Mouse (Mus musculus) cerebellum, adult 2 months (tissue): ENCODE measurements around the gene Hist1h2bn. TPM values are rescaled to one million over a fixed set of nuclear protein-coding genes. Genes with fewer than 3 reads are reported as not detected.
"Not testable (repeated sequence)": the region's sequence is repeated elsewhere in the genome, so short reads cannot be mapped to it uniquely, and the experiment has no call there.

Experiments
- DNase-seq, 2 experiments: peaks; one replicate each; pipeline ENCODE4 v3.0.0; 2021
- H3K27ac ChIP-seq: fragments of 200-500 bp; 2 replicates; pipeline ENCODE4 v1.5.1; 2012; ENCODE audit warnings: low read length, control low read depth, inconsistent platforms; ENCODE audit not compliant: insufficient read depth
- H3K27me3 ChIP-seq: fragments of 200-500 bp; 2 replicates; pipeline ENCODE4 v1.6.1; 2012; ENCODE audit warnings: inconsistent platforms, mild to moderate bottlenecking, low read length, moderate library complexity; ENCODE audit not compliant: control insufficient read depth, insufficient read depth
- H3K4me1 ChIP-seq: fragments of 200-500 bp; 2 replicates; pipeline ENCODE4 v1.6.1; 2011; ENCODE audit warnings: low read length; ENCODE audit not compliant: control insufficient read depth, insufficient read depth
- H3K4me3 ChIP-seq: fragments of 200-500 bp; replicated peaks from 2 replicates; pipeline ENCODE3; 2011; ENCODE audit warnings: mild to moderate bottlenecking, low read depth, low read length, control low read depth; ENCODE audit not compliant: insufficient read depth
- CTCF ChIP-seq: fragments of 200-500 bp; IDR thresholded peaks from 2 replicates; pipeline ENCODE4 v1.5.1; 2011; ENCODE audit warnings: low read depth, mild to moderate bottlenecking, control low read depth, low read length, moderate library complexity, borderline replicate concordance; ENCODE audit not compliant: insufficient read depth
- POLR2A ChIP-seq: fragments of 200-500 bp; IDR thresholded peaks from 2 replicates; pipeline ENCODE4 v1.6.1; 2011; ENCODE audit warnings: low read length, control low read depth, borderline replicate concordance; ENCODE audit not compliant: insufficient read depth
- WGBS: fragments of 180-500 bp; shearing (Covaris S2); methylation state at CpG from one replicate; pipeline ENCODE4 v1.1.7; 2018; 5-methylcytosine and 5-hydroxymethylcytosine counted together
- polyA plus RNA-seq: library from polyadenylated mRNA; depleted of rRNA; stranded (reverse); fragments of >200 nt; gene quantifications from 2 replicates; pipeline ENCODE4 v1.2.3, GENCODE M21; 2012; rRNA removed

Gene Hist1h2bn
- 1.2 and 2.6 TPM in 2 replicates for polyA plus RNA-seq

DNA sequence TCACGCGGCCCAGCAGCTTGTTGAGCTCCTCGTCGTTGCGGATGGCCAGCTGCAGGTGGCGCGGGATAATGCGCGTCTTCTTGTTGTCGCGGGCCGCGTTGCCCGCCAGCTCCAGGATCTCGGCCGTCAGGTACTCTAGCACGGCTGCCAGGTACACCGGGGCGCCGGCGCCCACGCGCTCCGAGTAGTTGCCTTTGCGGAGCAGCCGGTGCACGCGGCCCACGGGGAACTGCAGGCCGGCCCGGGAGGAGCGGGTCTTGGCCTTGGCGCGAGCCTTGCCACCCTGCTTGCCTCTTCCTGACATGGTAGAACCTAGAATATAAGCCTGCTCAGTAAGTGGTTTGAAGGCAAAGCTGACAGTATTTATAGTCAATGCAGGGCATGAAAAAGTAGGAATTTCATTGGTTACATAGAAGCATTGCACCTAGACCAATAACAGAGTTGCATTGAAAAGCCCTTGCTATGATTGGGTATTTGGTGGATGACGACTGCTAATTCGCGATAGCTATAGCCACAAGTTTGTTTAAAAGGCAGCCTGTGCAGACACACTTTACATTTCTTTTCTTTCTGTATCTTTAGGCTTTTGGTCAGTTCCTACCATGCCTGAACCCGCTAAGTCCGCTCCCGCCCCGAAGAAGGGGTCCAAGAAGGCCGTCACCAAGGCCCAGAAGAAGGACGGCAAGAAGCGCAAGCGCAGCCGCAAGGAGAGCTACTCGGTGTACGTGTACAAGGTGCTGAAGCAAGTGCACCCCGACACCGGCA lies at the start of gene Hist1h2bn, which contains the start of gene Hist1h2ak:
Gene Hist1h2bn, plus strand, starts transcription at position 600 of the 762 bp plus-strand sequence.
Gene Hist1h2ak, minus strand, starts transcription at position 304 of the 762 bp plus-strand sequence.
- WGBS: under 1% methylated on average over 47 of the region's 50 CpGs
- H3K4me1 ChIP-seq, H3K27me3 ChIP-seq: not testable (repeated sequence)
- TF ChIP-seq POLR2A: 0 out of 2 replicates have a peak, but pooled peaks have one; percentile 39
- peak; percentile 76 to 91 for DNase-seq
- Histone ChIP-seq H3K27ac (peak within 1 kb of the TSS; percentile 57), H3K4me3 (peak within 1 kb of the TSS; percentile 86)

DNA sequence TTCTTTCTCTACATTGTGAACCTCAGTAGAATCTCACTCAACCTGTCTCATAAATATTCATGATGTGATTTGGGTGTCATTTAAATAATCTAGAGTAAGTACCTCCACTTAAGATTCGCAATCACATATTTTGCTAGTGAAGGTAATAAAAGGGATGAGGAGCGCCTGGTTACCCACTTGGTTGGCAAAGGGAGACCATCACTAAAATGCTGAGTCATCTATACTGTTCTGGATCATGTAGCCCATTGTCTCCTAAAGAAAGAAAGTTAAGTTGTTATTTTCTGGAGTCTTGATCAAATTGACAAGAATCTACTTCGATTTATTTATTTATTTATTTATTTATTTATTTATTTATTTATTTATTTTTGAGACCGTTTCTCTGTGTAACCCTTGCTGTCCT lies 47.3 kb upstream of the Hist1h2bn start:
- Histone ChIP-seq H3K4me1 (no peaks in the 10 kb centered on the region), H3K27me3 (no peaks in the 10 kb centered on the region), H3K4me3 (no peak overlapping the region), H3K27ac (no peak overlapping the region)
- DNase-seq: no peak
- TF ChIP-seq POLR2A (no peak), CTCF (no peak)
- 71% methylated on average over 4 of the region's 4 CpGs for WGBS

DNA sequence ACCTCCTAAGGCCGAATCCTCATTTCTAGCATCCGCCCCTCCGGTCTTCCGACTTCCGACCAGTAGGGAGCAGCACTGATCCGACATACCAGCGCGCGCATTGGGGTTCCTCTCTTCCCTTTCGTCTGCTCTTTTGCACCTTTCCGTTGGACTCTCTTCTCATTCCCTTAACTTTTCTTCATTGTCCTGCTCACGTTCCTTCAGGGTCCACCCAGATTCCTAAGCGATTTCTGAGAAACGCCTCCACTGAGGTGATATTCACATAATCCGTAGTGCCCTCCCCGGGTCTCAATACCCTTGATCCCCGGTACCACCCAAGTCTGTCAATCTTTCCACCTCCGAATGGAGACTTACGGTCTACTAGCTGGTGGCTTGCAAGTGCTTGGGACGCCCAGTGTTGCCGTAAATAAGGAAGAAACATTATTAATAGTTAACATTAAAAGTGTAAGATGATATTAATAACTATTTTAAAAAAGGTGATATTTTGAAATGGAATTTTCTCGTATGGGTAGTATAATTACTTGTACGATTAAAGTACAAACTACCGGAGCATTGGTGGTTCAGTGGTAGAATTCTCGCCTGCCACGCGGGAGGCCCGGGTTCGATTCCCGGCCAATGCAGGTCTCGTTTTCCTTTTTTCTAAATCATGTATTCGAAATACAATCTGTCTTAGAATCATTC lies 43.8 kb upstream of the Hist1h2bn start:
- Histone ChIP-seq H3K27me3 (no peaks in the 10 kb centered on the region), H3K27ac (no peak overlapping the region), H3K4me1 (no peaks in the 10 kb centered on the region), H3K4me3 (peak overlapping the region; percentile 92)
- under 1% methylated on average over 32 of the region's 32 CpGs for WGBS
- DNase-seq: peak; percentile 86 to 92
- TF ChIP-seq POLR2A (no peak), CTCF (peak; percentile 76)

DNA sequence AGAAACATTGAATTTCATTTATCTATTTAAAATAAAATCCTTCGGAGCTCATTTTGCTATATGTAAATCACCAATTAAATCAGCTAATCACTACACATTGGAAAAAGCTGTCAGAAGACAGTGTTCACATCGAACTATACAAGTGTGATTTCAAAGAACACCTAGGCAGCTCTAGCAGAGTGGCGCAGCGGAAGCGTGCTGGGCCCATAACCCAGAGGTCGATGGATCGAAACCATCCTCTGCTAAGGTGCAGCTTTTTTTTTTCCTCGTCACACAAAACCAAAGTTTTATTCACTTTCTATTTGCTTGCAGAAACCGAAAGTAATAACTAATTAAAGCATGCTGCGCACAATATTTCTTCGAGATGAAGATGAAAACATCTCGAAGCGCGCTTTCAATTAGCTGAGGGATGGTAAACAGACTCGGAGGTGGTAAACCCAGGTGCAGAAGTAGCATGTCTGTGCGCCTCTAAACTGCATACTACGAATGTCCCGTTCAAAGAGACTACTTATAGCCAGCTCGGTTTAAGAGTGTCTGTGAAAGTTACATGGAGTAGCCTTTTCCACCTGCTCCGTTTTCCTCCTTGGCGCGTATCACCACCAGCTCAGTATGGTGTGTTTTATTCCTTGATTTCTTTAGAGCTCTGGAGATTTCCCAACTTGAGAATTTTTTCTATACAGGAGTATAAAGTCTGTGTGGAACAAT lies 43.0 kb upstream of the Hist1h2bn start:
- peak; percentile 79 to 84 for DNase-seq
- H3K27ac ChIP-seq: no peak overlapping the region

DNA sequence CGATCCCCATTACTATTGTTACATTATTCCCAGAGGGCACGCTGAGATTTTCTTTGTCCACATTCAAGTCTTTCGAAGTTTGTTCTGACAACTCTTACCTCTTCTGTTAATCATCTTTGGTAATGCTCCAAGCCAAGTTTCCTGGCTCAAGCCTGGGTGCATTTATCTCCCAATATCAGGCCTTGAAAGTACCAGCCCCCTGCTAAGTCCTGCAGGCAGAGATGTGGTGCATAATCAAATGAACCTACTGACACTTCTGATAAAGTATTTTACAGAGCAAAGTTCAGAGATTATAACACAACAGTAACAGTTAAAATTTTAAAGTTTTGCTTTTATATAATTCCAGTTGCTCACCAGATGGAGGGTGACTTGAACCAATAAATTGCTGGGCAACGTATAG lies 42.2 kb upstream of the Hist1h2bn start:
- Histone ChIP-seq H3K4me3 (no peak overlapping the region), H3K27ac (no peak overlapping the region), H3K27me3 (no peaks in the 10 kb centered on the region), H3K4me1 (no peaks in the 10 kb centered on the region)
- DNase-seq: no peak
- TF ChIP-seq CTCF (no peak), POLR2A (no peak)
- 33% methylated on average over 4 of the region's 4 CpGs for WGBS

More for the DNA sequence above, 43.0 kb upstream of the Hist1h2bn start:
- no peaks in the 10 kb centered on the region for H3K4me1 ChIP-seq
- 4% methylated on average over 22 of the region's 22 CpGs for WGBS
- no peaks in the 10 kb centered on the region for H3K27me3 ChIP-seq
- H3K4me3 ChIP-seq: peak overlapping the region; percentile 92
- TF ChIP-seq CTCF (no peak), POLR2A (no peak)

DNA sequence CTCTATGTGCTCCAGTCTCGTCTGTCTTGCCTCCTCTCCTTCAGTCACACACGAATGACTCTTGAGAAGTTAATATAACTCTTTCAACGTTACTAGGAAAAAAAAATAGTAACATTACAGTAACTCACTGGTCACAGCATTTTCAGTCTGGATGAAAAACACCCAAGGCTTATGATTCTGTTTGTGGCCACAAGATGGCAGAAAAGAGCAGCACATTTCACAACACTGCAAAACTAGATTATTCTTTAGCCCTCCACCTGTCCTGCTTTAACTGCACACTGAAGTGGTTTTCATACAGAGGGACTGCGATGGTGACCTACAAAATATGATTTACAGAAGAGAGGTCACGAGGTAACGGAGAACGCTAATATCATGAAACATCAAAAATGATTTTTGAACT lies 39.2 kb upstream of the Hist1h2bn start:
- Histone ChIP-seq H3K27ac (no peak overlapping the region), H3K4me3 (no peak overlapping the region), H3K4me1 (no peaks in the 10 kb centered on the region), H3K27me3 (no peaks in the 10 kb centered on the region)
- DNase-seq: peak; percentile 71 to 74
- WGBS: under 1% methylated on average over 7 of the region's 7 CpGs
- TF ChIP-seq CTCF (peak; percentile 53; the same call in 1 of the 2 replicates), POLR2A (no peak)

DNA sequence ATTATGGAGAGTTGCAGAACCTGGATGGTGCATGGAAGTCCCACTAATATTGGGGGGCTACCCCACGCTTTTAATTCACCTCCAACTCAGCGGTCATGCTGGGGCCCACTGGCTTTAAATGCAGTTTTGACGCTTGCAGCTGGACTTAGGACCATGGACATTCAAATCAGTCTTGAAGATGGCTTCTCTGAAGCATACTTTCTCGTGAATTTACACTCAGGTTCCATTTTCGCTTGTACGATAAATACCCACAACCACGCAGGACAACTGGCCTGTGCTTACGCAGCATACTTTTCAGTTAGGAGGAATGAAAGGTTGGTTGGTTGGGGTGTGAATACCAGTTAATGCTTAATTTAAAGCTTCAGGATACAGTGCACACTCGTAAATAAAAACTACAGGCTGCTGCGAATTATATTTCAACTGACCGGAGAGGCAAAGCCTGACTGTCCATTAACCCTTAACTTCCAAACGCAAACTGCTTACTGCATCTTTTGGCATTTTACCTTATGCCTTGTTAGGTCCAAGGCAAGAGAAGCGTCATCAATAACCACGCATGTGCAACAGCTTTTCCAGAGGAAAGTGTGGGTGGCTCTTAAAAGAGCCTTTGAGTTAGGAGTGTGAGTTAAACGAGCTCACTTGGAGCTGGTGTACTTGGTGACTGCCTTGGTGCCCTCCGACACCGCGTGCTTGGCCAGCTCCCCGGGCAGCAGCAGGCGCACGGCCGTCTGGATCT lies 38.6 kb upstream of the Hist1h2bn start:
- DNase-seq: no peak
- Histone ChIP-seq H3K27me3 (no peaks in the 10 kb centered on the region), H3K27ac (no peak overlapping the region), H3K4me1 (no peaks in the 10 kb centered on the region), H3K4me3 (peak overlapping the region; percentile 32)
- TF ChIP-seq POLR2A (no peak), CTCF (no peak)
- under 1% methylated on average over 22 of the region's 22 CpGs for WGBS
